Mouse (Mus musculus) left cerebral cortex, adult 18-20 months (tissue): Measurements from ENCODE around the gene Oxt. TPM values are rescaled to one million over a fixed set of nuclear protein-coding genes. Genes with fewer than 3 reads are reported as not detected.

ENCODE experiments used
- DNase-seq, 2 experiments: peaks; one replicate each; pipeline ENCODE4 v3.0.0; 2021 to 2022; ENCODE audit warnings: low spot score in 2 of 2, mixed read lengths in 1 of 2
- microRNA-seq, 2 experiments: library from miRNA; unstranded; fragments of <30 nt; microRNA quantifications; one replicate each; pipeline ENCODE4 v1.2.0; 2021
- total RNA-seq, 2 experiments: library from RNA; stranded (reverse); gene quantifications; 2 replicates each; pipeline ENCODE4 v1.2.3; 2021

Oxt gene
- total RNA-seq, 2 experiments from 2014 or later, result not detected

DNA sequence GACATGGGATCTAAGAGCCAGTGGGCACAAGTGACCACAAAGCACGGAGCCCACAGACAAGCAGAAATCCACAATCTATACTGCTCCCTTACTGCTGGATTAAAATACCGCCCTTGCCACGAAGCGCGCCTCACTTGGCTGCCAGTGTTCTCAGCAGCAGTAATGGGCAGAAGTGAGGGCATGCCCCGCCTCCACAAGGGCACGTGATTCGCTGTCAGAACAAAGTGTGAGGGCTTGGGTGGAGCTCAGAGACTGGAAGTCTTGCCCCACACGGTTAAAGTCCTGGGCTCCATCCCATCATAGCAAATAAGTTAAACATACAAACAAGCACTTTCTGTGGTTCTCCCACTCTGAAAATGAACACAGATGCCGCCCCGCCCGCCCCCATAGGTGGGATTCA lies 1.7 kb downstream of the Oxt start:
- peak in 1 of 2 experiments; percentile 36 for DNase-seq

DNA sequence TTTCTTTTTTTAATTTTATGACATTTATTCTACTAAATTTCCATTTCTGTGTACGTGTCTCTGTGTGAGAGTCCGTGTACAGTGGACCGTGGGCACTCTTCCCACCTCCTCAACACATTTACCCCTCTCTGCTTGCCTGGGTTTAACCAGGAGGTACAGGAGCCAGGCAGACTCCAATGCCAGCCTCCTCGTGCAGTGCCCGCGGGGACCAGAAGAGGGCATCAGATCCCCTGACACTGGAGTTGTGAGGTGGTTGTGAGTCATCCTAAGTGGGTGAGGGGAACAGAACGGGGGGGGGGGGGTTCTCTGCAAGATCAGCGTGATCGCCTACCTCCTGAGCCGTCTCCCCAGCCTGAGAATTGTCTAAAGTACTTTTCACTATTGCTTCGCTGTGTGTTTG lies 2.2 kb downstream of the Oxt start:
- DNase-seq, result peak; percentile 78 to 82

DNA sequence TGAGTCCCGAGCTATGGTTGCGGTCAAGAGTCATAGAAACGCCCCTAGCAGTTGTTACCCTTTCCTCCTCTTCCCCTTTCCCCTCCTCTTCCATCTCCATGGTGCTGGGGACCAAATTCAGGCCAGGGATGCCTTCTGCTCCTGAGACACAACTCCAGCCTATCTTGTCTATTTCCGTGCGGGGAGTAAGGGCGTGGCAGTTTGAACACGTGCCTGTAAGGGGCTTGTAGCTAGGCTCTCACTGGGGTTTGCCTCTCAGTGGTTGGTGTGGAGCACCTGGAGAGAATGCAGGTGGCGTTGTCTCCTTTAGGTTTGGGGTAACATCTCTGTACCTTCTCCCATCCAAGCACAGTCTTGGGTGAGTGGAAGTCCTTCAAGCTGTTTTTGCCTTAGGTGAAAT lies 3.8 kb downstream of the Oxt start:
- DNase-seq, result no peak

DNA sequence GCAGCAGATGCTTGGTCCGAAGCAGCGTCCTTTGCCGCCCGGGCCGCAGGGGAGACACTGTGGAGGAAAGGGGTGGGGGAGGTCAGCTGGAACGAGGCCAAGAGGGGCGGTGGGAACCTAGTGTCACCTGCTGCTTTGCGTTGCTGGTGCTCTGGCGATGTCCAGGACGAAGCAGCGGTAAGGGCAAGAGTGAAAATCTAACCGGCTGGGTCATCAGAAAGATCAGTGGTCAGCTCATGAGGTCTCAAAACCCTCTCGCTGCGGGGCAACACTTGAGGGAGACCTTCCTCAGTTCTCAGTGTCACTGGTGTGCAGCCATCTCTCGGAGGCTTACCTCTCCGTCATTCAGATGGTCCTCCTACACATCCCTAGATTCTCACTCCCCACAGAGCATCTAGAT lies 5.2 kb downstream of the Oxt start:
- no peak for DNase-seq

DNA sequence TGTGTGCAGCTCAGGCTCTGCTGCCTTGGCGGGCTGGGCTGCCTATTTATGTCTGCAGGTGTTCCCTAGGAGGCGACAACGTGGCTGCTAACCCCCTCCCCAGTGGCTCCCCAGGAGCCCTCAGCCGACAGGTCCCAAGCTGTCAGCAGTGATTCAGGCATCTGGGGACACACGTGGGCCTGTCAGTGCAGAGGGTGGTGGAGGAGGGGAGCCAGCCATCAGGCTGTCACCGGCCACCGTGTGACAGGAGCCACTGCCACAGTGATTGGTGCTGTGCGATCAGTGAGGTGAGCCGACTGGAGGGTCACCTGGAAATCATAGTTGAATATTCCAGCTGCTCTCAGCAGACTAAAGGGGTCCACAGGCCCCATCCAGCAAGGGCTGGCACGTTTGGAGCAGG lies 6.6 kb downstream of the Oxt start, which contains the start of gene Avp:
Gene Avp (minus strand): TSS at position 3 of the 400 bp plus-strand sequence.
- no peak for DNase-seq

DNA sequence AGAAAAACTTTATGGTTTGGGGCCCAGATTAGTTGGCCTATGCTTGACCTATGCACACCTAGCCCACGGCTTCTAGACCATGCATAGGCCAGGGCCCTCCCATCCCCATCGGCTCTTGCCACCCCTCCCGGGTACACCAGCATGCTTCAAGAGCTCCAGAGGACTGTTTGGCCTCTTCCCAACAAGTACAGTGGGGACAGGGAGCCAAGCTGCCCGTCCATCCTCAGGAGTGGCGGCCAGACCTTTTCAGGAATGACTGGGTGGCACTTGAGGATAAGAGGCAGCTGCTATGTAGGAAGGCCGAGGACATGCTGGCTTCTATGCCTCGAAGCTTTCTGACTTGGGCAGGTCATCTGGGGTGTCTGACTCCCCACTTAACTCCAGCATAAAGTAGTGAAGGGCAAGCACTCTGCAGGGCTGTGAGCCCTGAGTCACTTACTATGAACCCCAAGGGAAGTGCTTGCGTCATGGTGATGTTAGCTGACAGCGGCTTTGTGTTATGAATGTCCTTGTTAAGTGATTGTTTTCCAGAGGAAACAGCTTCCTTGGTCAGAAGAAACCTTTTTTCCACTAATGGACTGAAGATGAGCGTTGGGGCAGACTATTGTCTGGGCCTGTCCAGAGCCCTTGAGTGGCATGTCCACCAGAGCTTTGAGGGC lies 8.1 kb downstream of the Oxt start:
- DNase-seq, result no peak

DNA sequence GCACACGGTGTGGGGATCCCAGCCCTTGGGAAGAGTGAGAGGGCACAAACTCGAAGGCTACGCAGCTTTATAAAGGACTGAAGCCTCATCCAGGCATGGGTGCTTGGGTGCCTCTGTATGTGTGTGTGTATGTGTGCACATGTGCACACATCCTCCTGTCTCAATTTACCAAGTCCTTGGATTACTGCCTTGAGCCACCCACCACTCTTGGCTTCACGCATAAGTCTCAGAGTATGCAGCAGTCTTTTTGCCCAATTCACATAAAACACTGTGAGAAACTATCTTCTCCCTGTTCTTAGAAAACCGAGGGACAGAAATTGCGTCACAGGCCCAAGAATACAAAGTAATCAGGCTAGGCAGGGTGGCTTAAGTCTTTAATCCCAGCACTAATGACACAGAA lies 10.0 kb downstream of the Oxt start:
- DNase-seq, result peak; percentile 40 to 51

DNA sequence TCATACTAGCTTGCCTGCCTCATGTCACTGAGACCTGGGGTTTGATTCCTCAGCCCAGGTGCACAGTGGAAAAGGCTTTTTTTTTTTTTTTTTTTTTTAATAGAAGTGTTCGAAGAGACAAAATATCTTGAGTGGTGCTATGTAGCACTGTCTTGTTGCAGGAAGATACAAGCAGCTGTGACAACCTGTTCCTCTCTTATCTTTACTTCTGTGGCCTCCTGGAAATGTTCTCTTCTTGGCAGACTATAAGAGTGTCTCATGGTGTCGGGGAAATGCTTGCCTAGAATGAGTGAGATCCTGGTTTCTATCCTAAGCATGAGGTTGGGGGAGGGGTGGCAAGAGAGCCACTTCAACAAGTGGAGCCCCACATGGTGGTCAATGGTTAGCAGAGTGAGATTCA lies 12.4 kb downstream of the Oxt start:
- DNase-seq, result no peak

DNA sequence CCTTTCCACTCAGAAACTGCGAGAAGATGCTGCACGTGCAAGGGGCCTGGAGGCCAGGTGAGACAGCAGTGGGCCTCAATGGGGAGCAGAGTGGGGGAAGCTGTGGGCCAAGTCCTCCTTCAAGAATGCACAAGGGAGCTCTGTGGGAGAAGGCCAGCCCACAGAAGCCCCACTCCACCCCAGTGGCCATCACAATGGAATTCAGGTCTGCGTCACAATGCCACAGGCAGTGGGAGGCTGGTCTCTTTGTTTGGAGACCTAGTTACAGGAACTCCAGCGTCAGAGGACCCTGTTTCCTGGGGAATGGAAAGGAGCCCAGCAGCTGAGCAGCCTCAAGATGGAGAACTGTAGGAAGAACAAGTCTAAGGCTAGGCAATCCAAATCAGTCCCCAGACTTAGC lies 13.2 kb downstream of the Oxt start:
- DNase-seq, result no peak

DNA sequence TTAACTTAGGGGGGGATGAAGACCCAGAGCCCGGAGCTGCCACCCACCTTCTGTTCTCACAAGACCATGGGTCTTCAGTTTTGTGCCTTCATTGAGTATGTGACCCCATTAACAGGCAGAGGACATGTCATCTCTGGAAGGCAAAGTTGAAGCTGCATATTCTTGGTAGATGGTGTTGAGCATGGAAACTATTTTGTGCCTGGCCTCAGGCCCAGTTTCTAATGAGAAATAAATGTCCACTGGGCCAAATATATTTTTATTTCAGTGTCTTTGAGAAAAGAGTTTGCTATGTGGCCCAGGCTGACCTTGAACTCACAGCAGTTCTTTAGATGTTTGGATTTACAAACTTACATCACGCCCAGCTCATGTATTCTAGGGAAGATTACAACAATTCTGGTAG lies 13.8 kb downstream of the Oxt start:
- DNase-seq, result no peak

DNA sequence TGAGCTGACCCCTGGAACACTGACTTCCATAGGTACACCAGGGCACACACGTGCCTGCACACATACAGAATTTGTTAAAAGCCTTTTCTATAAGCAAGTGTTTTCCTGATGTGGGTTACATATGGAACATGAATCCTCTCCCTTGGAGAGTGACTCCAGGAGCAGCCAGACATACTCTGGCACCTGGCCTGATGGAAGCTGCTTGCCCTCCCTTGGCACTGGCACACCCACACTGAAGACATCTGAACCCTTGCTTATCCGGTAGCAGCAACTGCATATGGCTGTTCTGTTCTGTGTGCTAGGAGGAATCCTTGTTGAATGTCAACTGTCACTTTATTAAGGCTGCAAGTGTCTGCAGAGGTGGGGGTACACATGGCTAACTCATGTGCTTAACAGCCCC lies 15.0 kb downstream of the Oxt start:
- no peak for DNase-seq

DNA sequence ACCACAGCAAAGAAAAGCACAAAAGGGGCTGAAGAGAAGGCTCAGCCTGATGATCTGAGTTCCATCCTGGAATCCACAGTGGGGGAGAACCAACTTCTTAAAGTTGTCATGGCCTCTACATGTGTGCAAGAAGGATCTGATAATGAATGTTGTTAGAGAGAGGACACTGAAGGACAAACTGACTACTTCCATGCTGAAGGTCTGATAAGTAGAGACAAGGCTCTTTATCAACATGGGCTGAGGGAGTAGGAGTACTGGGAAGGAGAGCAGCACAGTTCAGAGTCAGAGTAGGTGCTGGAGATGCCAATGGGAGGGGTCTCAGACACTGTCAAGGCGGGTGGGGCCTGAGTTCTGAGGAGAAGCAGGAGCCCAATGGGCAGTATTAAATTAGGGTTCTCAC lies 19.6 kb downstream of the Oxt start:
- DNase-seq, result no peak

DNA sequence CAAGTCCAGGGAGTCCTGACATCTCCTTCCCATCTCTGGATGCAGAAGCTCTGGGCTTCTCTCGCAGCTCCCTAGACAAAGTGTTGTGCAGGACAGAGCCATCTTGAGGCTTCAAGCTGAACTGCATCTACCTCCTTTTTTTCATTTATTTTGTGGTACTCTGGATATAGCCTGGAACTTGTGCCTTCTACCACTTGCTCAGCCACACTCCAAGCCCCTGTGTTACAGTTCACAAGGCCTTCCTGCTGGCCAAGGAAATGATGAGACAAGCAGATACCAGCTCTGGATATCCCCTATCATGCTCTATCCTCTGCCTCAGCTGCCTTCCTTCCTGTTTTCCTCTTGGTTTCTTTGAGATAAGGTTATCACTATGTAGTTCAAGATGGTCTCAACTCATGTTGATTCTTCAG lies 21.6 kb downstream of the Oxt start:
- peak in 1 of 2 experiments; percentile 53 for DNase-seq

DNA sequence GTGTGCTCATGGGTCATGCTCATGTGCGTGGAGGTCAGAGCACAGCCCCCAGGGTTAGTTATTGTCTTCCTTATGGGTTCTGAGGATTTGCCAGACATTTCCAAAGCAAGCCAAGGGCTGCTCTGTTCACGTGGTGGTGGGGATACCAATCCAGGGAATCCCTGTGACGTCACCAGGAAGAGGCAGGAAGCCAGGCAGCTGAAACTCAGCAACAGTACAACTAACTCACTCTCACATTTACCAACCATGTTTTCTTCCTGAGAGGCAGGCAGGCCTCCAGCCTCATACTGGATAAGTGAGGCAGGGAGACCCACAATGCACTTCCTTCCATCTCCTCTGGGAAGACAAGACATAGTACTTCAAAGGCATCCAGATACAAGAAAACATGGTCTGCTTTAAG lies 22.4 kb downstream of the Oxt start:
- DNase-seq, result no peak

DNA sequence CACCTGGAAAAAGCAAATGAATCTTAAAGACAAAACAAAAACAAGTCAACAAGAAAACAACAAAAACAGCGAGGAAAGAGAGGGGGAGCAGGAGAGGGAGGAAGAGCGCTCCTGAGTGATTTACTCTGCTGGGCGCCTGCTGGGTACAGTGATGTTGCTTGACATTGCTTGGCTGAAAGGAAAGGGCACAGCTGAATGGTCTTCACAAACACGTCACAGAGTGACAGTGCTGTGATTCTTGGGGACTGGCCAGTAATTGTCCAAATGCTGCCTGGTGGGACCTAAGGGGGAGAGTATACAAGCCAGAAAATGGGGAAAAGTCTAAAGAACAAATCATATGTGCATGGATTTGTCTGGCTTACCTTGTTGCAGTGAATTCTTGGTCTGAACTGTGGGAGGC lies 26.2 kb downstream of the Oxt start:
- no peak for DNase-seq

DNA sequence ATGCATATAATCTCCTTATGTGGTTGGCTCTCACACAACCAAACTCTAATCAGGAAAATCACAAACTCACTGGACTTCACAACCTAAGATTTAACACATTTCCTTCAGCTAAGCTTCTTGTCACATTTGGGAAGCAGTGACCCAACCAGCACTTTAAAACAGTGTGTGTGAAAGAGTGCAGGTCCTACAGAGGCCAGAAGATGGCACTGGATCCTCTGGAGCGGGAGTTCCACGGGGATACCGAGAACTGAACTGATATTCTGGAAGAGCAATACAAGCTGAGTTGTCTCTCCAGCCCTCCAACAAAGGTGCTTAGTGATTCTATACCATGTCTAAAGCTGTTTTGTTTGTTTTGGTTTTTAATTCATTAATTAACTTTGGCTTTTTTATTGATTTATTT lies 37.1 kb downstream of the Oxt start:
- DNase-seq, result no peak

DNA sequence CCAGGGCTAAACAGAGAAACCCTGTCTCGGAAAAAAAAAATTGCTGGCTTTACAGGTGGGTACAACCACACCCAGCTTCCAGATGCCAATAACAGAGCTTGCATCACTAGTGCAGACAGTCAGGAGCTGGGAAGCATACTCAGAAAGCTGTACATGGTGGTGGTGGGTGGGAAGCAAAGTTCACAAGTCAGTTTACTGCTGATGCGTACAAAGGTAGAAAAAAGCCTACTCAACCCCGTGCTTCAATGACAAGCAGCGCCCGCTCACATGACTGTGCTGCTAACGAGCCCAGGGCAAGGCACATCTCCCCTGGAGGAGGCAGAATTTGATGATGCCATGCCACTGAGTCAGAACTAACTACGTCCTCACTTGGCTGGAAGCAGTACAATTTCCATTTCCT lies 43.0 kb downstream of the Oxt start:
- no peak for DNase-seq

Small RNA genes within 50 kb of the gene (microRNA-seq; reads per million reads assigned to microRNA genes)
- 0 reads per million in 2 experiments for gene Gm23876

Other genes with a start within 250 kb of the Oxt start
- 1 to 10 TPM; 6.1 to 7.8 TPM for gene Cpxm1, start 178.6 kb upstream of the Oxt start, total RNA-seq
- gene Gm28372, start 170.9 kb upstream of the Oxt start, total RNA-seq, result not detected
- gene 1700020A23Rik, start 170.9 kb upstream of the Oxt start, total RNA-seq, result not detected
- not detected for gene Tmem239, start 169.7 kb upstream of the Oxt start, total RNA-seq
- 10 to 100 TPM; 88.2 to 88.6 TPM for gene Vps16, start 151.8 kb upstream of the Oxt start, total RNA-seq
- 10 to 100 TPM; 19.5 to 22.1 TPM for gene Pced1a, start 151.5 kb upstream of the Oxt start, total RNA-seq
- gene Ptpra, start 125.9 kb upstream of the Oxt start, total RNA-seq, result 100 to 1,000 TPM; 214 to 229 TPM
- 10 to 100 TPM; 71.0 to 75.4 TPM for gene Mrps26, start 12.4 kb upstream of the Oxt start, total RNA-seq
- gene Avp, start 6.4 kb downstream of the Oxt start, total RNA-seq, result 1 to 10 TPM in 1 of 2 experiments, under 1 TPM in 1; 0.87 to 1.2 TPM
- gene Fastkd5, start 53.9 kb downstream of the Oxt start, total RNA-seq, result 10 to 100 TPM in 1 of 2 experiments, 1 to 10 TPM in 1; 7.8 to 13.4 TPM
- 10 to 100 TPM in 1 of 2 experiments, 1 to 10 TPM in 1; 8.2 to 10.7 TPM for gene Ubox5, start 53.9 kb downstream of the Oxt start, total RNA-seq
- 100 to 1,000 TPM; 193 to 229 TPM for gene Lzts3, start 66.6 kb downstream of the Oxt start, total RNA-seq
- gene Ddrgk1, start 88.5 kb downstream of the Oxt start, total RNA-seq, result 100 to 1,000 TPM; 102 to 109 TPM
- 10 to 100 TPM; 34.9 to 38.2 TPM for gene Itpa, start 91.4 kb downstream of the Oxt start, total RNA-seq
- 1 to 10 TPM; 2.1 to 4.4 TPM for gene Slc4a11, start 121.3 kb downstream of the Oxt start, total RNA-seq